In the genomic region with DNA sequence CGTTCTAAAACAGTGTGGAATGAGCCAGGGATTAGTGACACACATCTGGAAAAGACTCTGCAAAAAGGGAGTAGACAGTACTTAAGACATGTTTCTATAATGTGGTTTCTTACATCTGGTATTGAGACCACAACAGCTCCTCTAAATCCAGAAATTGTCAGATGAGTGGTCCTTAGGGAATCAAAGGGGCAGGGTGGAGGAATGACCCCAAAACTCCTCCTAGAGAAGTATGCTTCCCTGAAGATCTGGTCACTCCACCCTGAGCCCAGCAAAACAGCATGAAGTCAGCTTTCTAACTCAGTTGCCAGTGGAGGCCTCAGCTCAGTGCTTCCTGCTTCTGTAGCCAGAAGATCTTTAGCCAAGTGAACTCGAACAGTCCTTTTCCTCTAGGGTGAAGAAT, we compare ENCODE assay signal across 9 mouse cellular contexts.
DNase-seq lines count a peak whose midpoint lies in the region; ATAC-seq and TF ChIP-seq lines count a peak whose summit lies in the region.
"Had no signal": no experiment of that assay in that cellular context is flagged by ENCODE, and none has a peak within 500 bp of the region (broad histone marks: within the 10 kb centered on the region; RNA-seq: fewer than 3 reads in every experiment).

No protein-coding gene starts in this region.

- 21% methylated on average over 2 of the region's 2 CpGs for WGBS in embryonic facial prominence, embryonic 15.5 days
- WGBS in heart, embryonic 15.5 days, result 45% methylated on average over 2 of the region's 2 CpGs
- 63% methylated on average over 2 of the region's 2 CpGs for WGBS in lung, embryonic 14.5 days
- 69% methylated on average over 2 of the region's 2 CpGs for WGBS in forebrain, embryonic 15.5 days

- H3K36me3 ChIP-seq in embryonic facial prominence, embryonic 15.5 days, result no peaks in the 10 kb centered on the region
- no peaks in the 10 kb centered on the region for H3K36me3 ChIP-seq in heart, embryonic 15.5 days
- 0 out of 2 replicates have a peak, but pooled peaks cover 3% of the 10 kb centered on the region for H3K36me3 ChIP-seq in lung, embryonic 14.5 days (ENCODE audit: insufficient read depth)
- no peaks in the 10 kb centered on the region for H3K36me3 ChIP-seq in forebrain, embryonic 15.5 days
- H3K36me3 ChIP-seq: neural tube, embryonic 15.5 days had no signal

- no peak overlapping the region for H3K9ac ChIP-seq in embryonic facial prominence, embryonic 15.5 days
- no peak overlapping the region for H3K9ac ChIP-seq in heart, embryonic 15.5 days
- H3K9ac ChIP-seq in lung, embryonic 14.5 days, result no peak overlapping the region
- H3K9ac ChIP-seq in forebrain, embryonic 15.5 days (replicated peaks), result no peak overlapping the region
- H3K9ac ChIP-seq: neural tube, embryonic 15.5 days had no signal

- H3K4me3 ChIP-seq in embryonic facial prominence, embryonic 15.5 days (replicated peaks), result no peak overlapping the region
- H3K4me3 ChIP-seq in heart, embryonic 15.5 days, result no peak overlapping the region
- no peak overlapping the region for H3K4me3 ChIP-seq in lung, embryonic 14.5 days (ENCODE audit: low read depth, low read length)
- H3K4me3 ChIP-seq in forebrain, embryonic 15.5 days, result no peak overlapping the region
- H3K4me3 ChIP-seq: neural tube, embryonic 15.5 days had no signal

- TF ChIP-seq CTCF in lung, embryonic 14.5 days (IDR thresholded peaks at IDR 0.05; ENCODE audit: low read depth), result no peak

- H3K9me3 ChIP-seq in embryonic facial prominence, embryonic 15.5 days (replicated peaks), result no peaks in the 10 kb centered on the region
- H3K9me3 ChIP-seq in heart, embryonic 15.5 days (replicated peaks), result no peaks in the 10 kb centered on the region
- no peaks in the 10 kb centered on the region for H3K9me3 ChIP-seq in lung, embryonic 14.5 days (ENCODE audit: low read depth, low read length)
- H3K9me3 ChIP-seq in forebrain, embryonic 15.5 days, result no peaks in the 10 kb centered on the region
- H3K9me3 ChIP-seq: neural tube, embryonic 15.5 days had no signal

- peak; percentile 2 for DNase-seq in NIH3T3 (ENCODE audit: low read depth)
- no peak for DNase-seq in lung, embryonic 14.5 days
- no peak for DNase-seq in embryo, embryonic 10 days (ENCODE audit: low spot score)
- no peak for DNase-seq in cerebellum, adult 8-10 months
- DNase-seq: thymus, adult 2 months had no signal

- peaks cover 10% of the 10 kb centered on the region for H3K4me1 ChIP-seq in embryonic facial prominence, embryonic 15.5 days
- peaks cover 8% of the 10 kb centered on the region for H3K4me1 ChIP-seq in heart, embryonic 15.5 days (replicated peaks)
- H3K4me1 ChIP-seq in lung, embryonic 14.5 days (ENCODE audit: insufficient read depth), result no peaks in the 10 kb centered on the region
- H3K4me1 ChIP-seq in forebrain, embryonic 15.5 days, result no peaks in the 10 kb centered on the region
- H3K4me1 ChIP-seq: neural tube, embryonic 15.5 days had no signal

- ATAC-seq in embryonic facial prominence, embryonic 15.5 days (ENCODE audit: insufficient number of reproducible peaks, low FRiP score, low TSS enrichment, low read depth), result peak; percentile 80
- 0 out of 2 replicates have a peak, but pooled peaks have one; percentile 35 for ATAC-seq in heart, embryonic 15.5 days (replicated peaks; ENCODE audit: insufficient number of reproducible peaks, insufficient read depth, low FRiP score, low read depth)
- peak; percentile 56 for ATAC-seq in lung, embryonic 14.5 days (ENCODE audit: insufficient read depth)
- no peak for ATAC-seq in forebrain, embryonic 15.5 days (replicated peaks)

- peak overlapping the region; percentile 85 for H3K27ac ChIP-seq in embryonic facial prominence, embryonic 15.5 days (replicated peaks)
- H3K27ac ChIP-seq in heart, embryonic 15.5 days, result peak overlapping the region; percentile 18
- H3K27ac ChIP-seq in lung, embryonic 14.5 days (ENCODE audit: low read depth), result no peak overlapping the region; the same call in 1 of the 2 replicates
- no peak overlapping the region for H3K27ac ChIP-seq in forebrain, embryonic 15.5 days (replicated peaks)
- H3K27ac ChIP-seq: neural tube, embryonic 15.5 days had no signal

- H3K4me2 ChIP-seq in embryonic facial prominence, embryonic 15.5 days (replicated peaks), result 0 out of 2 replicates have a peak overlapping the region, but pooled peaks have one; percentile 10
- H3K4me2 ChIP-seq in heart, embryonic 15.5 days, result no peak overlapping the region
- H3K4me2 ChIP-seq in lung, embryonic 14.5 days, result no peak overlapping the region
- H3K4me2 ChIP-seq in forebrain, embryonic 15.5 days (replicated peaks), result no peak overlapping the region
- H3K4me2 ChIP-seq: neural tube, embryonic 15.5 days had no signal

- no peaks in the 10 kb centered on the region for H3K27me3 ChIP-seq in embryonic facial prominence, embryonic 15.5 days
- H3K27me3 ChIP-seq in heart, embryonic 15.5 days, result no peaks in the 10 kb centered on the region
- H3K27me3 ChIP-seq in lung, embryonic 14.5 days (ENCODE audit: insufficient read depth, low read length), result no peaks in the 10 kb centered on the region
- no peaks in the 10 kb centered on the region for H3K27me3 ChIP-seq in forebrain, embryonic 15.5 days
- H3K27me3 ChIP-seq: neural tube, embryonic 15.5 days had no signal

Comparison
In these comparisons a context has a peak if more than half of its experiments do, and no peak if none do; other contexts are left out.
1. H3K27ac ChIP-seq: peak in embryonic facial prominence, embryonic 15.5 days (single experiment) and heart, embryonic 15.5 days (single experiment); none in lung, embryonic 14.5 days (single experiment) and forebrain, embryonic 15.5 days (single experiment).